Mouse (Mus musculus) MEL (cell line): Measurements from ENCODE around the gene Gns. TPM values are rescaled to one million over a fixed set of nuclear protein-coding genes. Genes with fewer than 3 reads are reported as not detected.

Experiments used
- DNase-seq: peaks from one replicate; pipeline ENCODE4 v3.0.0; 2011; ENCODE audit warnings: low read depth, low spot score
- H3K27ac ChIP-seq: 2 replicates; pipeline ENCODE4 v1.5.1; 2012; ENCODE audit warnings: low read depth, mild to moderate bottlenecking, control low read depth, low read length, moderate library complexity; ENCODE audit not compliant: control insufficient read depth
- H3K27me3 ChIP-seq, 2 experiments: fragments of 150-350 bp in 1 of 2; sonication (generic) in 1 of 2; 2 replicates each; pipeline ENCODE4 v1.6.1; 2012; ENCODE audit warnings: low read length in 2 of 2, mild to moderate bottlenecking in 2 of 2, improper control_type of control experiment in 1 of 2, moderate library complexity in 1 of 2; ENCODE audit not compliant: insufficient read depth in 2 of 2, control insufficient read depth in 1 of 2
- H3K36me3 ChIP-seq, 2 experiments: 2 replicates each; pipeline ENCODE4 v1.6.1; 2012 to 2014; ENCODE audit warnings: low read length in 2 of 2, improper control_type of control experiment in 1 of 2, inconsistent platforms in 1 of 2, mild to moderate bottlenecking in 1 of 2; ENCODE audit not compliant: insufficient read depth in 2 of 2, control insufficient read depth in 1 of 2
- H3K4me1 ChIP-seq, 2 experiments: fragments of 150-350 bp in 1 of 2; sonication (generic) in 1 of 2; 2 replicates each; pipeline ENCODE4 v1.6.1; 2012; ENCODE audit warnings: low read length in 2 of 2, improper control_type of control experiment in 1 of 2, mild to moderate bottlenecking in 1 of 2; ENCODE audit not compliant: insufficient read depth in 2 of 2, control insufficient read depth in 1 of 2
- H3K4me3 ChIP-seq, 2 experiments: fragments of 150-350 bp in 1 of 2; sonication (generic) in 1 of 2; 2 replicates each; pipeline ENCODE4 v1.5.1; 2012; ENCODE audit warnings: low read depth in 2 of 2, low read length in 2 of 2, mild to moderate bottlenecking in 2 of 2, moderate library complexity in 2 of 2, control low read depth in 1 of 2, improper control_type of control experiment in 1 of 2; ENCODE audit not compliant: control insufficient read depth in 1 of 2, insufficient read depth in 1 of 2
- H3K79me2 ChIP-seq: 2 replicates; pipeline ENCODE4 v1.6.1; 2012; ENCODE audit warnings: mild to moderate bottlenecking, low read length, moderate library complexity; ENCODE audit not compliant: control insufficient read depth, poor library complexity, insufficient read depth
- H3K9ac ChIP-seq: 2 replicates; pipeline ENCODE4 v1.6.1; 2012; ENCODE audit warnings: low read depth, mild to moderate bottlenecking, control low read depth, low read length, moderate library complexity; ENCODE audit not compliant: control insufficient read depth, poor library complexity, severe bottlenecking
- H3K9me3 ChIP-seq: fragments of 150-350 bp; sonication (generic); replicated peaks from 2 replicates; pipeline ENCODE4 v1.6.1; 2012; ENCODE audit warnings: mild to moderate bottlenecking, low read length, improper control_type of control experiment, moderate library complexity; ENCODE audit not compliant: insufficient read depth
- BHLHE40 ChIP-seq: IDR thresholded peaks from 2 replicates; pipeline ENCODE4 v1.6.1; 2012; ENCODE audit warnings: low read depth, mild to moderate bottlenecking, inconsistent platforms, low read length, improper control_type of control experiment, borderline replicate concordance
- CHD2 ChIP-seq: IDR thresholded peaks from 2 replicates; pipeline ENCODE4 v1.6.1; 2011; ENCODE audit warnings: low read length, improper control_type of control experiment
- CTCF ChIP-seq, 3 experiments: IDR thresholded peaks in 2 of 3; conservative IDR thresholded peaks in 1 of 3; 2 replicates each; pipeline ENCODE4 v1.5.1; 2011 to 2012; ENCODE audit warnings: low read length in 3 of 3, low read depth in 2 of 3, mild to moderate bottlenecking in 2 of 3, improper control_type of control experiment in 1 of 3, inconsistent platforms in 1 of 3, mixed read lengths in 1 of 3, moderate library complexity in 1 of 3; ENCODE audit not compliant: control insufficient read depth in 1 of 3, insufficient read depth in 1 of 3, poor library complexity in 1 of 3, severe bottlenecking in 1 of 3
- E2F4 ChIP-seq: IDR thresholded peaks from 2 replicates; pipeline ENCODE4 v1.6.1; 2011; ENCODE audit warnings: low read depth, low read length, improper control_type of control experiment, borderline replicate concordance
- ELF1 ChIP-seq: IDR thresholded peaks from 2 replicates; pipeline ENCODE4 v1.6.1; 2014; ENCODE audit warnings: low read depth, mild to moderate bottlenecking, inconsistent platforms, low read length, improper control_type of control experiment, moderate library complexity
- EP300 ChIP-seq, 2 experiments: IDR thresholded peaks; 2 replicates each; pipeline ENCODE4 v1.6.1; 2011; ENCODE audit warnings: improper control_type of control experiment in 2 of 2, low read length in 2 of 2, low read depth in 1 of 2, mild to moderate bottlenecking in 1 of 2
- GABPA ChIP-seq: IDR thresholded peaks from 2 replicates; pipeline ENCODE4 v1.6.1; 2012; ENCODE audit warnings: low read depth, mild to moderate bottlenecking, inconsistent platforms, low read length, improper control_type of control experiment, moderate library complexity
- HCFC1 ChIP-seq: IDR thresholded peaks from 2 replicates; pipeline ENCODE4 v1.6.1; 2012; ENCODE audit warnings: low read depth, mild to moderate bottlenecking, inconsistent platforms, low read length, improper control_type of control experiment, moderate library complexity
- KAT2A ChIP-seq: conservative IDR thresholded peaks from 2 replicates; pipeline ENCODE4 v1.6.1; 2012; ENCODE audit warnings: low read depth, low read length, improper control_type of control experiment, inconsistent platforms
- NELFE ChIP-seq: IDR thresholded peaks from 2 replicates; pipeline ENCODE4 v1.6.1; 2011; ENCODE audit warnings: low read depth, low read length, improper control_type of control experiment
- POLR2AphosphoS5 ChIP-seq: IDR thresholded peaks from 2 replicates; pipeline ENCODE4 v1.6.1; 2012; ENCODE audit warnings: low read depth, borderline replicate concordance, mild to moderate bottlenecking, inconsistent platforms, low read length, moderate library complexity, mixed read lengths
- RAD21 ChIP-seq: IDR thresholded peaks from 2 replicates; pipeline ENCODE4 v1.6.1; 2011; ENCODE audit warnings: mild to moderate bottlenecking, low read depth, low read length, improper control_type of control experiment
- RCOR1 ChIP-seq: IDR thresholded peaks from 2 replicates; pipeline ENCODE4 v1.6.1; 2012; ENCODE audit warnings: low read depth, mild to moderate bottlenecking, inconsistent platforms, low read length, improper control_type of control experiment
- SMC3 ChIP-seq: IDR thresholded peaks from 2 replicates; pipeline ENCODE4 v1.6.1; 2011; ENCODE audit warnings: low read depth, low read length, improper control_type of control experiment
- TAL1 ChIP-seq: IDR thresholded peaks from 2 replicates; pipeline ENCODE4 v1.6.1; 2012; ENCODE audit warnings: mild to moderate bottlenecking, inconsistent platforms, low read length, moderate library complexity, mixed read lengths
- UBTF ChIP-seq: IDR thresholded peaks from 2 replicates; pipeline ENCODE4 v1.6.1; 2012; ENCODE audit warnings: low read depth, mild to moderate bottlenecking, inconsistent platforms, low read length, improper control_type of control experiment, moderate library complexity, borderline replicate concordance; ENCODE audit not compliant: insufficient read depth
- USF1 ChIP-seq: IDR thresholded peaks from 2 replicates; pipeline ENCODE4 v1.6.1; 2014; ENCODE audit warnings: low read depth, mild to moderate bottlenecking, inconsistent platforms, low read length, improper control_type of control experiment, moderate library complexity
- ZC3H11A ChIP-seq: IDR thresholded peaks from 2 replicates; pipeline ENCODE4 v1.6.1; 2012; ENCODE audit warnings: low read depth, mild to moderate bottlenecking, inconsistent platforms, low read length, improper control_type of control experiment
- ZMIZ1 ChIP-seq: IDR thresholded peaks from 2 replicates; pipeline ENCODE4 v1.6.1; 2012; ENCODE audit warnings: low read depth, mild to moderate bottlenecking, inconsistent platforms, low read length, improper control_type of control experiment, moderate library complexity
- ZNF384 ChIP-seq: IDR thresholded peaks from 2 replicates; pipeline ENCODE4 v1.6.1; 2012; ENCODE audit warnings: low read depth, mild to moderate bottlenecking, inconsistent platforms, low read length, improper control_type of control experiment
- polyA plus RNA-seq, 2 experiments: library from polyadenylated mRNA; stranded (reverse) in 1 of 2; unstranded in 1 of 2; fragments of >175 nt in 1 of 2; fragments of >200 nt in 1 of 2; gene quantifications; 2 replicates each; pipeline versions ENCODE4 v1.2.1 to v1.2.4; 2012; ENCODE audit warnings: low replicate concordance in 2 of 2, low read depth in 1 of 2; ENCODE audit not compliant: insufficient read length in 2 of 2, insufficient read depth in 1 of 2, missing spikeins in 1 of 2
- total RNA-seq: library from RNA; depleted of rRNA; stranded (reverse); fragments of 300-350 nt; gene quantifications from 2 replicates; pipeline ENCODE4 v1.2.3, GENCODE M21; 2012

The Gns gene
- total and polyA plus RNA-seq, 3 experiments: 33.1 to 33.6 TPM; not detected in 1

- no peaks in the 10 kb centered on the region for H3K27me3 ChIP-seq
- H3K79me2 ChIP-seq: no peaks in the 10 kb centered on the region; the same call in 1 of the 2 replicates
- H3K36me3 ChIP-seq: peaks cover 5 to 14% of the 10 kb centered on the region in 2 experiments
- H3K27ac ChIP-seq: no peak overlapping the region
- peaks cover 5 to 17% of the 10 kb centered on the region in 2 experiments; a peak in 2 of 4 replicates for H3K4me1 ChIP-seq
- H3K9me3 ChIP-seq: no peaks in the 10 kb centered on the region
- TF ChIP-seq RAD21 (peak; percentile 35), NELFE (no peak), KAT2A (no peak), SMC3 (peak; percentile 41), ELF1 (no peak), CHD2 (no peak), CTCF (IDR thresholded peaks at IDR 0.05 in 2 of 3, conservative IDR thresholded peaks at IDR 0.05 in 1 of 3; ENCODE audit: control insufficient read depth in 1 of 3, insufficient read depth in 1 of 3, low read depth in 2 of 3, low read length in 3 of 3, poor library complexity in 1 of 3, severe bottlenecking in 1 of 3) (peak; percentile 36 to 53 (median 50))
- H3K4me3 ChIP-seq: no peak overlapping the region
- DNase-seq: peak; percentile 28
- H3K9ac ChIP-seq: no peak overlapping the region
Measured at GRCm38 (mm10) chr10:121379387-121379786, 14.5 kb downstream of the Gns start.

- DNase-seq: no peak
- H3K79me2 ChIP-seq: no peaks in the 10 kb centered on the region
- no peaks in the 10 kb centered on the region for H3K27me3 ChIP-seq
- H3K36me3 ChIP-seq: peaks cover 0 to 6% of the 10 kb centered on the region in 2 experiments; a peak in 2 of 4 replicates
- no peaks in the 10 kb centered on the region for H3K9me3 ChIP-seq
- TF ChIP-seq BHLHE40 (no peak), ZMIZ1 (no peak), ZC3H11A (no peak), HCFC1 (no peak), POLR2AphosphoS5 (no peak), CTCF (IDR thresholded peaks at IDR 0.05 in 2 of 3, conservative IDR thresholded peaks at IDR 0.05 in 1 of 3; ENCODE audit: control insufficient read depth in 1 of 3, insufficient read depth in 1 of 3, low read depth in 2 of 3, low read length in 3 of 3, poor library complexity in 1 of 3, severe bottlenecking in 1 of 3) (no peak), RCOR1 (no peak), KAT2A (no peak), ZNF384 (no peak), TAL1 (no peak), CHD2 (no peak), EP300 (IDR thresholded peaks at IDR 0.05; ENCODE audit: low read depth in 1 of 2, low read length in 2 of 2) (no peak), UBTF (no peak), USF1 (no peak), SMC3 (no peak), NELFE (no peak), GABPA (no peak), E2F4 (no peak)
- no peak overlapping the region for H3K27ac ChIP-seq
- H3K9ac ChIP-seq: no peak overlapping the region
- H3K4me3 ChIP-seq: no peak overlapping the region
- H3K4me1 ChIP-seq: peaks cover 0 to under 1% of the 10 kb centered on the region in 2 experiments; a peak in 1 of 4 replicates
Measured at GRCm38 (mm10) chr10:121381280-121381679, 16.4 kb downstream of the Gns start.
